Mouse (Mus musculus): ENCODE results near the gene 6030468B19Rik.
"Not testable (repeated sequence)": the region's sequence is repeated elsewhere in the genome, so short reads cannot be mapped to it uniquely, and the experiment has no call there.

6030468B19Rik gene

DNA sequence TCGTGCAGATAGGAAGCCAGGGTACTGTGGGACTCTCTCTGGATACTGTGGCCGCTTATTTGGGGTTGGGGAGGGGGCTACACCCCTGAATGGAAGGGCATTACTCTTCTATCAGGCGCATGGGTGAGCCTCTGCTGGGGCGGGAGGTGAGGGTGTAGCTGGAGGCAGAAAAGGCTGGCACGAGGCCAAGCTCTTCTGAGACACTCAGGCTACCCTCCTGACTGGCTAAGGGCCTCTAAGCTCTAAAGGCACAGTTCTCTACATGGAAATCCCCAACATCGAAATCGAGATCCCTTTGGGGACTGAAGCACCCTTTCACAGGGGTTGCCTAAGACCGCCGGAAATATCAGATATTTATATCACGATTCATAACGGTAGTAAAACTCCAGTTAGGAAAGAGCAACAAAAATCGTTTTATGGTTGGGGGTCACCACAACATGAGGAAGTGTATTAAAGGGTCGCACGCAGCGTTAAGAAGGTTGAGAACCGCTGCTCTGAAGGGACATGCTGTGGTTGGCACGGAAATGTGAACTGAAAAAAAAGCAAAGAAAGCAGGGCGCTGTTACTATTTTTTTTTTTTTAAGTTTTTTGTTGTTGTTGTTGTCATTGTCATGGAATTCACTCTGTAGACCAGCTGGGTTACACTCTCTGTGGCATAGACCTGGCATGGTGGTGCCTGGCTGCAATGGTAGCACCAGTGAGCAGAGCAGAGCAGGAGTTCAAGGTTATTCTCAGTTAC, 30.9 kb downstream of the 6030468B19Rik start:
- peak in 1 of 2 experiments; percentile 35 for DNase-seq (ENCODE audit: low spot score in 2 of 2)

DNA sequence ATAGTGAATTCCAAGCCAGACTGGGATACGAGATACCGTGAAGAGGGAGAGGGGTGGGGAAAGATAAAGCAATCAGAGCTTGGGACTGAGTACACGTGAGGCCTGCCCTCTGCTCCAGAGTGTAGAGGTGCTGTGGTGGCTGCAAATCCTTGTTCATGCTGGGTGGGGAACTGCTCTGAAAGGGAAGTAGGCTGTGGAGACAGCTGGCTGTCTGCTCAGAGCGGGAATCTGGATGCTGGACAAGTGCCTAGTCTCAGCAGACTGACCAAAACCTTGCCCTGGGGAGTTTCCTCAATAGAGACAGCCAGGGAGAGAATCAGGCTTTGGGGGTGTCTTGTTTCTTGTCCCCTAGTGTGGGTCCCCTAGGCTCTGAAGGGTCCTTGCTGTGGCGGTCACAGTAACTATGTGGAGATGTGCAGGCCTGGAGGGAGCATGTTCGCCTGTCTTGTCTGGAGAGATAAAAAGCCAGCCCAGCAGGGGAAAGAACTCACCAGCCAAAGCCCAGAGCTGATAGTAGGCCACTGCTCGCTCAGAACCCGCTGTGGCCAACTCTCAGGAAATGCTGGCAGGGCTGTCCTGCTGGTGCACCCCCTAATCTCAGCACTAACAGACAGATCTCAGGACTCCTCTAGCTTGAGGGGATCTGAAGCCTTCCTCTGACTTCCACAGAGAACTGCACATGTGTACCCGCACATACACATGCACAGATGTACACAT, 31.6 kb downstream of the 6030468B19Rik start:
- peak; percentile 72 to 73 for DNase-seq (ENCODE audit: low spot score in 2 of 2)

DNA sequence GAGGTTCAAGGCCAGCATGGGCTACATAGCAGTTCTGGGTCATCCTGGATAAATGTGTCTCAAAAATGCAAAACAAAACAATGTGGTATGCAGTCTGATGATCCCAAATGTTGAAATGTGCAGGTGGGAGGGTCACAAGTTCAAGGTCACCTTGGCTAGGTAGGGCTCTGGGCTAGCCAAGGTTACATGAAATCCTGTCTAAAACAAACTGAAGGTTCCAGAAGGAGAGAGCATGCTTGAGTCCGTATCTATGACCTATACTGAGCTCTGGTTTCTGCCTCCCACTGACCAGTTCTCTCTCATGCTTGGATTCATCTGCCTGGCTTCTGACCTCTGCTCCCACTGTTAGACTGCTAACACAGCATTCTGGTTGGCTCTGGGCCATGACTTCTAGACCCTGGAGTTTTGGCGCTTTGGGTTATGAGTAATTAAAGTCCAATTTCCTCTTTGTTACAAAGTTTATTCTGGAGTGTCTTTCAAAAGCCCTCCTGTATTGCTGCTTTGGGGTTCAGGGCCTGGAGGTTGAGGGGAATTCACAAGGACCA, 32.3 kb downstream of the 6030468B19Rik start:
- DNase-seq (ENCODE audit: low spot score in 2 of 2) = peak in 1 of 2 experiments; percentile 35

DNA sequence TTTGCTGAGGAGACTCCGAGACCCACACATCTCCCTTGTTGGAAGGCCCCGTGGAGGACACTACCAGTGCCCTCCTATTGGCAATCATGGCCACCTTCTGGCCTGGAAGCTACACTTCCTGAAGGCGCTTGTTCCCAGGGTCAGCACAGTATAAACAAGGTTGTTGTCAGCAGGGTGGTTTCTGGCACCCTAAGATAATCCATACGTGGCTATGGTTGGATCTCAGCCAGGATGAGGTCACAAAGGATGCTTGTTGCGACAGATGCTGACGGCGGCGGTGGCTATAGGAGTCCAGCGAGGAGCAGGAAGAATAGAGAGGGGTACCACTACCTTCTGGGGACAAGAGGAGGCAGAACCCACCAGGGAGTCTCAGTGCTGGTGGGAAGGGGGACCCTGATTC, 32.9 kb downstream of the 6030468B19Rik start:
- no peak for DNase-seq (ENCODE audit: low spot score in 2 of 2)

DNA sequence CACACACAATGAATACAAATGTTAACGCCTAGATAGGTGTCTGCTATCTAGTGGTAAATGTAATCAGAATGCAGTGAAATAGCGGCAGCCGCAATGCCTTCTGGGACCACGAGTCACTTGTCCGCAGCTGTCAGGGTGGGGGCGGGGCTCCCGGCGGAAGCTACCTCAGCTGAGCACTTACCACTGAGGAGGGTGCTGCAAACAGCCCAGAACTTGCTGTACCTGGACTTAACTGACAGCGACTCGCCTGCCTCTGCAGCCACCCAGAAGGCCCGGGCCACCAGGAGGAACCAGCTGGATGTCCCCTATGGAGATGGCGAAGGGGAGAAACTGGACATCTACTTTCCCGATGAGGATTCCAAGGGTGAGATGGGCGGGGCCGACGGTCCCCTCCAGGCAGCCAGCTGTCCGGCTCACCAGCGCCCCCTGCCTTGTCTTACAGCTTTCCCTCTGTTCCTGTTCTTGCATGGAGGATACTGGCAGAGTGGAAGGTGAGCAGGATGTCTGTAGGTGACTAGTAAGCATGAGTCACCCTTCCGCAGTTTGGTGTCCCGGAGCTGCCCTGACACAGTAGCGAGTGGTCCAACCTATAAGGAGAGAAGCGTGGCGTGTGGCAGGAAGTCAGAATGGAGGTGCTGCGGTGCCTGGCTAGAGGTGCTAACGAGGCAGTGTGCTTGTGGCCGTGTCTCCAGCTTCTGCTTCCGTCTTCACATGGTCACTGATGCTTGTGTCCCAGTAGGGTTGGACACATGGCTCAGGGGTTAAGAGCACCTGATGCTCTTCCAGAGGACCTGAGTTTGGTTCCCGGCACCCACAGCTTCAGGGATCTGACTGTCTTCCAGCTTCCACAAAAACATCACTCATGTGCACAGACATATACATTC, 34.9 kb downstream of the 6030468B19Rik start:
- peak; percentile 52 to 63 for DNase-seq (ENCODE audit: low spot score in 2 of 2)

DNA sequence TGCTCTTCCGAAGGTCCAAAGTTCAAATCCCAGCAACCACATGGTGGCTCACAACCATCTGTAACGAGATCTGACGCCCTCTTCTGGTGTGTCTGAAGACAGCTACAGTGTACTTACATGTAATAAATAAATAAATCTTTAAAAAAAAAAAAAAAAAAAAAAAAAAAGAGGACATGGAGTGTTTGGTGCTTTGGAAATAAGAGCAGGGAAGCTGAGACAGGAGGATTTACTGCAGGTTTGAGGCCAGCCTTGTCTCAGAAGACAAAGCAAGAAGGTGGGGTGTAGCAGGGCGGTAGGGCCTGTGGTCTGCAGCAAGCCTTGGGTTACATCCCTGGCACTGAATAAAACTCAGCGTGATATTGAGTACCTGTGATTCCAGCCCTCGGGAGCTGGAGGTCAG, 36.0 kb downstream of the 6030468B19Rik start:
- not testable (repeated sequence) for DNase-seq (ENCODE audit: low spot score in 2 of 2)

DNA sequence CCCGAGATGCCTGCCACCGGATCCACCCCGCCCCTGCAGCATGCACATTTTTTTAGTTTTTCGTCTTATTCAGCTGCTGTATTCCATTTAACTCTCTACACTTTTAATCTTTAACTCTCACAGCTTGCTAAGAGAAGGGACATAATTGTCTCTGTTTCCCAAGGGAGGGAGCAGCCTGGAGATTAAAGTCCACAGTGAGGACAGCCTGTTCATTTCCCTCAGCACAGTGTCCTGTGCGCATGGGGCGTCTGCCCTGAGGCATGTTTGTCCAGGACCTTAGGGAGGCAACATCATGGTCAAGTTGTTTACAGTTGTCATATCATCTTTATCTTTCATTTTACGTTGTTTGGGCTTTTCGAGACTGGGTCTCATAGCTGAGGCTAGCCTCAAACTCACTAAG, 36.6 kb downstream of the 6030468B19Rik start:
- DNase-seq (ENCODE audit: low spot score in 2 of 2) = no peak

DNA sequence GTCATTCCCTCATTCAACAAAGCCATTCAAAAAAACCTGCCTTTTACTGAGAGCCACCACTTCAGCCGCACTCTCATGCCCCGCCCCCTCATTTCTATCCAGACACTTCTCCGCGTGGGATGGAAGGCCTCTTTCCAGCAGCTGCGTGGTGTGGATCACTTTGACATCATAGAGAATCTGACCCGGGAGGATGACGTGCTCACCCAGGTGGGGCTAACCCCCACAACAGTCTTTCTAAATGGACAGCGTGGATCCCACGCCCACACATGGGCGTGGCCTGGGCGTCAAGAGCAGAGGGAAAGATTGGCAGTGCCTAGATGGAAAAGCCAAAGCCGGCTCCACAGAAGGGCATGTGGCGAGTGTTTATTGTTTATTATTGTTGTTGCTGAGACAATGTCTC, 38.8 kb downstream of the 6030468B19Rik start:
- DNase-seq (ENCODE audit: low spot score in 2 of 2) = no peak

DNA sequence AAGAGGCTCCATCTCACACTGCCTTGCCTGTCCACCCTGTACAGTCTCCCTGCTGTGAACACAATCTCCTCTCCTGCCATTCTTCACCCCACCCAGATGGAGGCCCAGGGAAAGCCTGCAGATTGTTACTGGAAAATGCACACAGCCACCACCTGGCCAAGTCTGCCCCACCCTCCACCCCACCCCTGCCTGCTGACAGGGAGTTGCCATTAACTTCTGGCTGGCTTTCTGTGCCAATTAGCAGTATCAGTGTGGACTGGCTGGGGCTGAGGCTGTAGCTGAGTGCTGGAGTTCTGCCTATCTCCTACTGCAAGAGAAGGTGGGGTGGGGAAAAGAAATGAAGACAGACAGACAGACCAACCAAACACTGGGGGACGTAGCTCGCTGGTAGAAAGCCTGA, 41.1 kb downstream of the 6030468B19Rik start:
- DNase-seq (ENCODE audit: low spot score in 2 of 2) = peak in 1 of 2 experiments; percentile 20

DNA sequence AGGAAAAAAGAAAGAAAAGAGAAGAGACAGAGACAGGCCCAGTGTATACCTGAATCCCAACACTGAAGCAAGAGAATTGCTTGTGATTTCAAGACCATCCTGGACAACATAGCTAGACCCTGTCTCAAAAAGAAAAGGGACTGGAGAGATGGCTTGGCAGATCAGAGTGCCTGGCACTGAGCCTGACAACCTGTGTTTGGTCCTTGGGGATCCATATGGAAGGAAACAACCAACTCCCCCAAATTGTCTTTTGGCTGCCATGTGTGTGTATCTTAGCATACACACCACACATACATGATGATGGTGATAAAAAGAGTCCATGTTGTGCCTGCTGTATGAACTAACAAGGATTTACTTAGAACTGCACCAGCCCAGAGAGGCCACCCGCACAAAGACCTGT, 41.6 kb downstream of the 6030468B19Rik start:
- DNase-seq (ENCODE audit: low spot score in 2 of 2) = no peak

DNA sequence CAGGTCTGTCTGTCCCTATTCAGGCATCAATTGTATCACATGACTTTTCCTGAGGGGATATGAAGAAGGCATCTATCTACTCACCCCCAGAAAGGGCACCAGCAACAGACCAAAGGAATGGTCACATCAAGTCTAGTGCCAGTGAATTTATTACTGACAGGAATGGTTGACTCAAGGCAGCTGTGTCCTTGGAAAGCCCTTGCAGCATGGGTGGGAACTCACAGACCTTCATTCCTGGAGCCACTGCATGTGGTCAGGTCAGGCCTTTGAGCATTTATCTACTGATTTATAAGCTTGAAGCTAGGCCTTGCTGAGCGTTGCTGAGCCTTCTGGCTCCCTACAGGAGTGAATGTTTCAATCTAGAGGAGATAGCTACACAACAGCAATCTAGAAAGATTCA, 43.5 kb downstream of the 6030468B19Rik start:
- no peak for DNase-seq (ENCODE audit: low spot score in 2 of 2)

DNA sequence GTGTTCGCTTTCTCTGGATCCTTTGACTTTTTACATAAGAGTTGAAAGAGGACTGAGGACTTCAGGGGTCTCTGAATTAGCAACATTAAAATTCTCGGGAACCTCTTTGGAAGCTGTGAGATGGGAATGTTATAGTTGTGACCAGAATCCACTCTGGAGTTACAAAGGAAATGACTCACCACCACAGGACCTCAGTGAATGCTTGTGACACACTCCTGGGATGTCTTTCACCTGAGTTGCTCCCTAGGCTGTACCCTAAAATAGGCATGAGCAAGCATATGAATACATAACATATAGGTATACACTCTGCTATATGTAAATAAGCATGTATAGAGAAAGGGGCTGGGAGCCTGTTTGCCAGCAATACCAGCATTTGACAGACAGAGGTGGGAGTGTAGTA, 46.0 kb downstream of the 6030468B19Rik start:
- no peak for DNase-seq (ENCODE audit: low spot score in 2 of 2)

DNA sequence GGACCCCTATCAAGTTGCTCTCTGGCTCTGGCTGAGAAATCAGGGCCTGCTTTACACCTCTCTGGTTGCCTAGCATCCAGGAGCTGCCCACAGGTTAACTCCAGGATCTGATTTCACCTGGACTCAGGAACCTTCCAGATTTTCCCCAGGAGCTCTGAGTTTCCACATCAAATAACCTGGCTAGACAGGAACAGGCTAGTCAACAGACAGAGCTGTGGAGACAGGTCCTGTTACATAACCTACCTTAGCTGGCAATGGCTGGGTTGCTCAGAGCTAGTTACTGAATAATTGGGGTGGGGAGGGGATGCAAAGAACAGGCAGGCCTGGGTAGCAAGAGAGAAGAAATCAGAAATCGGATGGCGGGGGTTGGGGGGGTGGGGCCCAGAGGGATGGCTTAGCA, 47.5 kb downstream of the 6030468B19Rik start:
- no peak for DNase-seq (ENCODE audit: low spot score in 2 of 2)

DNA sequence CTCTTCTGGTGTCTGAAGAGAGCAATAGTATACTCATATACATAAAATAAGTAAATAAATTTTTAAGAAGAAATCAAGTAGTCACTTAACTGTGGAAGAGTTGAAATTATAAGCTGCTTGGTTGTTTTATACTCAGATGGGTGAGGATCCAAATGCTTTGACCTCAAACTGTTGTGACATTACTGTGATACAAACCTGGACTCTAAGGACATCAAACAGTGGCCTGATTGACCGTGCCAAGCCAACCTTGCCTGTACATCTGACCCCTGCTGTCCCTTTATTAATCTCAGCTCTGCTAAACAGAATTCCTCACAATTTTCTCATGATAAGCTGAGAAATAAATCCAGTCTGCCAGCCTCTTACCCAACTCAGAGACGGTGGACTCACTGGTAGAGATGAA, 48.2 kb downstream of the 6030468B19Rik start:
- no peak for DNase-seq (ENCODE audit: low spot score in 2 of 2)

DNA sequence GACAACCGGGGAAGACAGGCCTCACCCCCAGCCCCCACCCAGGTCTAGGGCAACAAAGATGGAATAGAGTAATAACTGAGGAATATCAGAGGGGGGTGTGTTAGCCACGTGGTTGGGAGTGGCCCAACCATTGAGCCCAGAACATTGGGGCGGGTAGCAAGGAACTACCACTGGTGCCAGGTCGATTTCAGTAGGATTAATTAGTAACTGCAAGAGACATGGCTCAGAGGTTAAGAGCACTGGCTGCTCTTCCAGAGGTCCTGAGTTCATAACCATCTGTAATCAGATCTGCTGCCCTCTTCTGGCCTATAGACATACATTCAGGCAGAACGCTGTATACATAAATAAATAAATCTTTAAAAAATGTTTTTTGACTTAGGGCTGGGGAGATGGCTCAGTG, 49.2 kb downstream of the 6030468B19Rik start:
- no peak for DNase-seq (ENCODE audit: low spot score in 2 of 2)

DNA sequence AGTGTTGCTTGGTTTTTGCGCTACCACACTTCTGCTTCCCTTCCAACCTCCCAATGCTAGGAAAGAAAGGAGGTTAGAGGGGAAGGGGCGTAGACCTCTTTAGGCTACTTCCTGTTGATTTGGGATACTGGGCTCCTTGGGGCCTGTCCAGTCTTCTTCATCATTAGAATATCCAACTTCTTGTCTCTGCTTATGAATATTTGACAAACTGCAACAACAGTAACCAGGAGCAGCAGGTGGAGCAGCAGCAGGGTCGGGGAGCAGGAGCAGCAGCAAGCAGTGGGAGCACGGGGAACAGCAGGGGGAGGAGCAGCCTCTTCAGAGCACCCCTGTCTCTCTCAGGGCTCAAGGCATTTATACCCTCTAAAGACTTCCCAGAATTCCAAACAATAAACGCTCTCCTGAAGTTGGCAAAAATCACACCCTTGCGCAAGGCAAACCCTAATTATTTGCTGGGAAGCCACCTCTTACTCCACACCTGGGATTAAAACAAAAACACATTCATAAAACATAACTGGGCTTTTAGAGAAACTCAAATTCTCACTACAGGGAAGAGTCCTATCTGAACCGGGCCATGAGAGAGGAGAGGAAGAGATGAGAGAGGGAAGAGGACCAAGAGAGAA, 50.2 kb downstream of the 6030468B19Rik start:
- DNase-seq (ENCODE audit: low spot score in 2 of 2) = no peak

DNA sequence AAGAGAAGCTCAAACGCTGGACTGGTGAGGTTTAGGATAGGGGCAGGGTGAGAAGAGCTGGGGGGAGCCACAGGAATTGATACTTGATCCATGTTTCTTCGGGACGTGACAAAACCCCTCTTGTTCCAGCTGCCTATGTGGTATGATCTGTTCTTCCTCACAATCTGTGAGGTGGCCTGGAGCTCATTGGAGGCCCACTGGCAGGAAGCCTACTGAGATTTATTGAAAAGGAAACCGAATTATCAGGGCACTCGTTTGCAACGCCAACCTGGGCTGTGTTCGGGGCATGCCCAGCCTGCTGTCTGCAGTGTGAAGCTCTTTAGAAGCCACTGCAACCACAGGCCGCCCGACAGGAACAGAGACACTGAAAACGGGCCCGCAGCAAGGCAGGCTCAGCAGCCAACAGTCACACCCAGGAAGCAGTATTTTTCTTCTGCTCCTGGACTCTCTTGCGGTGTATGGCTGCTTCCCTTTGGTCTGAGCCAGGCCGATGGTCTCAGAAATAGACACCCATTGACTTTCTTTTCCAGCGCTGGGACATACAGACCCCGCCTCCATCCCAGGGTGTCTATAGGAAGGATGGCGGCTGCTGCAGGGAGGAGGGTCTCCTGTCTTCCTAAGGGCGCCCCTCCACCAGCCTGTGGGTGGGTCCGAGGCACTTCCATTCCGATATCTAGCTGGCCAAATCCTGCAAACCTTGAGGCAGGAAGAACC, 51.0 kb downstream of the 6030468B19Rik start:
- peak in 1 of 2 experiments; percentile 38 for DNase-seq (ENCODE audit: low spot score in 2 of 2)

DNA sequence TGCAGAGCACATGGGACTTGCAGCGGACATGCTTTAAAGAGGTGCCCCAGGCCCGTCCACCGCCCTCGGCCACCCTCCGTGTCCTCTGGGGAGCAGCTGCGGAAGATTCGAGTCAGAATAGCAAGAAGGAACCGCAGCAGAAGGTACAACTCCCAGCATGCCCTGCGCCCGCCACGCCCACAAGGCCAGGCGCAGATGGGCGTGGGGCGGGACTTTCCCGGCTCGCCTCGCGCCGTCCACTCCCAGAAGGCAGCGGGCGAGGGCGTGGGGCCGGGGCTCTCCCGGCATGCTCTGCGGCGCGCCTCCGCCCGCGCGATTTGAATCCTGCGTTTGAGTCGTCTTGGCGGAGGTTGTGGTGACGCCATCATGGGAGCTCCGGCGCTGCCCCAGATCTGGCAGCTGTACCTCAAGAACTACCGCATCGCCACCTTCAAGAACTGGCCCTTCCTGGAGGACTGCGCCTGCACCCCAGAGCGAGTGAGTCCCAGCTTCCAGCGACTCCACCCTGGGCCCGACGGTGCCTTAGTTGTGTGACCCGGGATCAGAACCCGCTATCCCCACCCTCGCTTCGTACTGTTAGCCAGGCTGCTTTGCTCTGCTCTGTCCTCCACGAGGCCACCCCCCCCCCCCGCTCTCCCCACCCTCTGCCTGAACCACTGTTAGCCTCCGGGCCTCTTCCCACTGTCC, 51.7 kb downstream of the 6030468B19Rik start, which contains the start of gene Birc5:
TSS of gene Birc5 (plus strand) at position 267 of the 687 bp plus-strand sequence.
- peak; percentile 89 to 95 for DNase-seq (ENCODE audit: low spot score in 2 of 2)

DNA sequence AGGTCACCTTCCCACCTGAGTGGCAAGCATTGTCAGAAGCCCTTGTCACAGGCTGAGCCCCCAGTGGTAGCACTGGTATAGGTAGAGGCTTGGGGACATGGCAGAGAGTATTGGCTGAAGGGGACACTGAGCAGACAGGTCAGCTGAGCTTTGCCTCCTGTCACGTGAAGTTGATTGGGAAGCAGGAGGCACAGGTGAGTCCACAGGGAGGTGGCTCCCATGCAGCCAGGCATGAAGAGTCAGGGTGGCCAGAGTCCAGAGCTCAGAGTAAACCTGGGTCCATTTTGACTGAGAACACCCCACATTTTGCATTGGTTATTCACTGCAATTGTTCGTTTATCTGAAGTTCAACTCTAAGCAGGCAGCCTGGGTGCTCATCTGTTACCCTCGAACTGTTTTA, 55.4 kb downstream of the 6030468B19Rik start:
- no peak for DNase-seq (ENCODE audit: low spot score in 2 of 2)

DNA sequence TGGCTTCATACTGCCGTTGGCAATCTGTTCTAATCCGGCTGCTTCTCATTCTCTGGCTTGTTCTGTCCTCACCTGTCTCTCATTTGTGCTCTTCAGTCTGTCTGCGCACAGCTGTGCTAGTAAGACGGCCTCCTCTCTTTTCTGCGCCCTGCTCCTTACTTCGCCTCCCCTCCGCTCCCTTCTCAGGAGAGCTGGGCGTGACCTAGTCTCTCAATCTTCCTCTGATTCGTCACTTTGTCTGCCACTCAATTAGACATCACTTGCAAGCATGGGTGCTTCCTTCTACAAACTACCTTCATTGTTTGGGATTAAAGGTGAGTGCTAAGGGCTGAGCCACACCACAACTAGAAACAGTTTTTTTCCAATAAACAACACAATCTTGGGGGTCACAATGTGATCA, 56.8 kb downstream of the 6030468B19Rik start:
- DNase-seq (ENCODE audit: low spot score in 2 of 2) = no peak

Data from heart, adult 9 months (tissue).